Mouse (Mus musculus) heart, postnatal 0 days (tissue): ENCODE results near the gene Terb1.

Source experiments
- CTCF ChIP-seq: IDR thresholded peaks from 2 replicates; pipeline ENCODE4 v1.5.1; 2016; ENCODE audit warnings: antibody characterized with exemption, control low read depth, low read depth
- EP300 ChIP-seq: IDR thresholded peaks from 2 replicates; pipeline ENCODE4 v1.6.1; 2016; ENCODE audit warnings: antibody characterized with exemption, low read depth

DNA sequence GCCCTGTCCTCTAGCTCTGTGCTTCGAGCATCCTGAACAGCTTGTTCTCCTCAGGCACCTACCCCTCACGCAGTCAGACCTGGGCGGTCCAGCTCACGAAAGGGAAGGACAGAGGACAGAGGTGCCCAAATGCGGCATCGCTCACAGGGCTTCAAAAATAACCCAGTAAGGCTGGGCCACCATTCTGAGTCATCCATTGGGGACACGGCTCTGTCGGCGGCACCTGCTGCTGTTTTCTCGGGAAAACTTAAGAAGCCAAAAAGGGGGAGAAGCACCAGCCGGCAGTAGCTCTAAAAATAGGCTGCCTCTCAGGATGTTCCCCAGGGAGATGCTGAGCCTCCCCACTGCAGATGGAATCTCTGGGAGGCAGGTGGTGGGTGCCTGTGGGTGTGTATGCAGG, 32.5 kb upstream of the Terb1 start:
- TF ChIP-seq CTCF (no peak), EP300 (no peak)
